Mouse (Mus musculus) intestine, embryonic 15.5 days (tissue): Measurements from ENCODE around the gene Ramp1. TPM values are rescaled to one million over a fixed set of nuclear protein-coding genes. Genes with fewer than 3 reads are reported as not detected.

Source experiments
- ATAC-seq: fragments of 200-750 bp; cut with Nextera tagmentation; 2 replicates; pipeline ENCODE4 v1.8.0; 2017; ENCODE audit warnings: moderate TSS enrichment, moderate library complexity
- H3K27ac ChIP-seq: fragments of 300-500 bp; sonication (generic); 2 replicates; pipeline ENCODE4 v1.5.1; 2015; ENCODE audit warnings: mild to moderate bottlenecking, inconsistent platforms
- H3K27me3 ChIP-seq: fragments of 300-500 bp; sonication (generic); replicated peaks from 2 replicates; pipeline ENCODE4 v1.6.1; 2015; ENCODE audit warnings: inconsistent platforms
- H3K36me3 ChIP-seq: fragments of 300-500 bp; sonication (generic); 2 replicates; pipeline ENCODE4 v1.6.1; 2015; ENCODE audit warnings: inconsistent platforms
- H3K4me1 ChIP-seq: fragments of 300-500 bp; sonication (generic); replicated peaks from 2 replicates; pipeline ENCODE4 v1.6.1; 2015; ENCODE audit warnings: inconsistent platforms
- H3K4me2 ChIP-seq: fragments of 300-500 bp; sonication (generic); replicated peaks from 2 replicates; pipeline ENCODE4 v1.6.1; 2015; ENCODE audit warnings: mild to moderate bottlenecking, inconsistent platforms
- H3K4me3 ChIP-seq: fragments of 300-500 bp; sonication (generic); replicated peaks from 2 replicates; pipeline ENCODE4 v1.5.1; 2015; ENCODE audit warnings: inconsistent platforms
- H3K9ac ChIP-seq: fragments of 300-500 bp; sonication (generic); 2 replicates; pipeline ENCODE4 v1.6.1; 2015; ENCODE audit warnings: inconsistent platforms
- H3K9me3 ChIP-seq: fragments of 300-500 bp; sonication (generic); 2 replicates; pipeline ENCODE4 v1.6.1; 2016; ENCODE audit warnings: inconsistent platforms
- WGBS: fragments of 180-500 bp; shearing (Covaris S2); methylation state at CpG from one replicate; pipeline ENCODE4 v1.1.7; 2015; 5-methylcytosine and 5-hydroxymethylcytosine counted together
- polyA plus RNA-seq: library from polyadenylated mRNA; unstranded; fragments of >200 nt; fragmentation: Nextera tagmentation; extraction: Ambion mirVana; gene quantifications from 2 replicates; pipeline ENCODE4 v1.2.1, GENCODE M21; 2015

Gene Ramp1
- polyA plus RNA-seq, 1 experiment from 2014 or later, result 7.9 TPM

- Histone ChIP-seq H3K27ac (no peak overlapping the region), H3K36me3 (no peaks in the 10 kb centered on the region), H3K4me2 (peak overlapping the region; percentile 43), H3K4me1 (peaks cover 32% of the 10 kb centered on the region), H3K27me3 (peaks cover 18% of the 10 kb centered on the region; the same call in 1 of the 2 replicates), H3K9me3 (no peaks in the 10 kb centered on the region), H3K9ac (no peak overlapping the region), H3K4me3 (0 out of 2 replicates have a peak overlapping the region, but pooled peaks have one; percentile 1)
- ATAC-seq, result no peak; the same call in 1 of the 2 replicates
- WGBS, result 12% methylated on average over 12 of the region's 12 CpGs
Measured at GRCm38 (mm10) chr1:91181784-91182450, 2.3 kb downstream of the Ramp1 start.

- Histone ChIP-seq H3K4me3 (no peak overlapping the region), H3K4me1 (peaks cover 32% of the 10 kb centered on the region), H3K9me3 (no peaks in the 10 kb centered on the region), H3K9ac (no peak overlapping the region), H3K27ac (no peak overlapping the region), H3K36me3 (no peaks in the 10 kb centered on the region), H3K27me3 (peaks cover 18% of the 10 kb centered on the region; the same call in 1 of the 2 replicates), H3K4me2 (no peak overlapping the region)
- no peak for ATAC-seq
- 85% methylated on average over 10 of the region's 10 CpGs for WGBS
Measured at GRCm38 (mm10) chr1:91183305-91183704, 3.7 kb downstream of the Ramp1 start.

GRCm38 (mm10) chr1:91186677-91187076, 7.1 kb downstream of the Ramp1 start:
- Histone ChIP-seq H3K9me3 (no peaks in the 10 kb centered on the region), H3K36me3 (no peaks in the 10 kb centered on the region), H3K4me2 (no peak overlapping the region), H3K27ac (no peak overlapping the region), H3K4me3 (no peak overlapping the region), H3K27me3 (0 out of 2 replicates have a peak, but pooled peaks cover 3% of the 10 kb centered on the region), H3K9ac (no peak overlapping the region), H3K4me1 (peaks cover 8% of the 10 kb centered on the region)
- no peak for ATAC-seq
- WGBS, result 83% methylated on average over 6 of the region's 6 CpGs

GRCm38 (mm10) chr1:91187315-91187714, 7.7 kb downstream of the Ramp1 start:
- H3K27me3 ChIP-seq, result 0 out of 2 replicates have a peak, but pooled peaks cover 3% of the 10 kb centered on the region
- no peaks in the 10 kb centered on the region for H3K9me3 ChIP-seq
- 82% methylated on average over 5 of the region's 5 CpGs for WGBS
- no peak overlapping the region for H3K4me3 ChIP-seq
- H3K4me1 ChIP-seq, result peaks cover 3% of the 10 kb centered on the region; the same call in 1 of the 2 replicates
- no peaks in the 10 kb centered on the region for H3K36me3 ChIP-seq
- no peak overlapping the region for H3K27ac ChIP-seq
- H3K9ac ChIP-seq, result no peak overlapping the region
- no peak for ATAC-seq
- no peak overlapping the region for H3K4me2 ChIP-seq

- WGBS, result 82% methylated on average over 7 of the region's 7 CpGs
- Histone ChIP-seq H3K27ac (no peak overlapping the region), H3K36me3 (no peaks in the 10 kb centered on the region), H3K9me3 (no peaks in the 10 kb centered on the region), H3K27me3 (0 out of 2 replicates have a peak, but pooled peaks cover 3% of the 10 kb centered on the region), H3K4me3 (no peak overlapping the region), H3K9ac (no peak overlapping the region), H3K4me1 (no peaks in the 10 kb centered on the region), H3K4me2 (no peak overlapping the region)
- no peak for ATAC-seq
Measured at GRCm38 (mm10) chr1:91187786-91188640, 8.4 kb downstream of the Ramp1 start.

- Histone ChIP-seq H3K9me3 (no peaks in the 10 kb centered on the region), H3K4me1 (no peaks in the 10 kb centered on the region), H3K36me3 (no peaks in the 10 kb centered on the region), H3K9ac (no peak overlapping the region), H3K27ac (no peak overlapping the region), H3K4me3 (no peak overlapping the region), H3K4me2 (no peak overlapping the region), H3K27me3 (0 out of 2 replicates have a peak, but pooled peaks cover 3% of the 10 kb centered on the region)
- no peak for ATAC-seq
- WGBS, result 85% methylated on average over 10 of the region's 10 CpGs
Measured at GRCm38 (mm10) chr1:91188851-91189460, 9.3 kb downstream of the Ramp1 start.

GRCm38 (mm10) chr1:91192184-91192583, 12.6 kb downstream of the Ramp1 start:
- H3K27ac ChIP-seq, result no peak overlapping the region
- 67% methylated on average over 8 of the region's 8 CpGs for WGBS
- no peak overlapping the region for H3K4me3 ChIP-seq
- H3K9ac ChIP-seq, result no peak overlapping the region
- H3K27me3 ChIP-seq, result no peaks in the 10 kb centered on the region
- no peaks in the 10 kb centered on the region for H3K4me1 ChIP-seq
- no peaks in the 10 kb centered on the region for H3K36me3 ChIP-seq
- no peaks in the 10 kb centered on the region for H3K9me3 ChIP-seq
- no peak for ATAC-seq
- no peak overlapping the region for H3K4me2 ChIP-seq

- WGBS, result 83% methylated on average over 4 of the region's 4 CpGs
- no peak for ATAC-seq
- H3K4me1 ChIP-seq, result no peaks in the 10 kb centered on the region
- H3K27me3 ChIP-seq, result no peaks in the 10 kb centered on the region
- no peaks in the 10 kb centered on the region for H3K36me3 ChIP-seq
- no peak overlapping the region for H3K4me2 ChIP-seq
- no peak overlapping the region for H3K9ac ChIP-seq
- no peak overlapping the region for H3K27ac ChIP-seq
- H3K4me3 ChIP-seq, result no peak overlapping the region
- no peaks in the 10 kb centered on the region for H3K9me3 ChIP-seq
Measured at GRCm38 (mm10) chr1:91193242-91193641, 13.6 kb downstream of the Ramp1 start.

GRCm38 (mm10) chr1:91193680-91194079, 14.1 kb downstream of the Ramp1 start:
- Histone ChIP-seq H3K36me3 (no peaks in the 10 kb centered on the region), H3K9me3 (no peaks in the 10 kb centered on the region), H3K27ac (no peak overlapping the region), H3K27me3 (no peaks in the 10 kb centered on the region), H3K4me2 (no peak overlapping the region), H3K9ac (no peak overlapping the region), H3K4me1 (no peaks in the 10 kb centered on the region), H3K4me3 (no peak overlapping the region)
- ATAC-seq, result no peak
- WGBS, result 82% methylated on average over 4 of the region's 4 CpGs

GRCm38 (mm10) chr1:91199793-91200192, 20.2 kb downstream of the Ramp1 start:
- Histone ChIP-seq H3K9me3 (no peaks in the 10 kb centered on the region), H3K36me3 (no peaks in the 10 kb centered on the region), H3K9ac (no peak overlapping the region), H3K27me3 (no peaks in the 10 kb centered on the region), H3K4me3 (no peak overlapping the region), H3K4me2 (no peak overlapping the region), H3K4me1 (no peaks in the 10 kb centered on the region), H3K27ac (no peak overlapping the region)
- WGBS, result 85% methylated on average over 10 of the region's 10 CpGs
- no peak for ATAC-seq

- Histone ChIP-seq H3K27me3 (no peaks in the 10 kb centered on the region), H3K27ac (no peak overlapping the region), H3K9ac (no peak overlapping the region), H3K4me1 (no peaks in the 10 kb centered on the region), H3K4me3 (no peak overlapping the region), H3K9me3 (no peaks in the 10 kb centered on the region), H3K36me3 (no peaks in the 10 kb centered on the region), H3K4me2 (no peak overlapping the region)
- no peak for ATAC-seq
- WGBS, result 78% methylated on average over 3 of the region's 3 CpGs
Measured at GRCm38 (mm10) chr1:91201122-91201521, 21.5 kb downstream of the Ramp1 start.

GRCm38 (mm10) chr1:91204221-91204765, 24.7 kb downstream of the Ramp1 start:
- Histone ChIP-seq H3K27me3 (no peaks in the 10 kb centered on the region), H3K4me1 (no peaks in the 10 kb centered on the region; the same call in 1 of the 2 replicates), H3K9me3 (no peaks in the 10 kb centered on the region), H3K4me3 (no peak overlapping the region), H3K27ac (no peak overlapping the region), H3K36me3 (no peaks in the 10 kb centered on the region), H3K9ac (no peak overlapping the region), H3K4me2 (no peak overlapping the region)
- ATAC-seq, result no peak
- WGBS, result 85% methylated on average over 5 of the region's 5 CpGs
